Mouse (Mus musculus): ENCODE measurements around the gene Ahctf1. TPM values are rescaled to one million over a fixed set of nuclear protein-coding genes. Genes with fewer than 3 reads are reported as not detected.

Gene Ahctf1
- polyA plus RNA-seq, 1 experiment from 2014 or later, result 8.8 TPM

GRCm38 (mm10) chr1:179807468-179807867 is 4.0 kb upstream of the Ahctf1 start:
- ATAC-seq, result no peak
- Histone ChIP-seq H3K27ac (ENCODE audit: low read depth, low read length) (no peak overlapping the region), H3K4me3 (ENCODE audit: low read depth, low read length) (no peak overlapping the region), H3K9me3 (ENCODE audit: control insufficient read depth) (no peaks in the 10 kb centered on the region), H3K36me3 (ENCODE audit: control insufficient read depth, insufficient read depth) (no peaks in the 10 kb centered on the region), H3K9ac (ENCODE audit: low read depth, low read length) (no peak overlapping the region), H3K4me1 (replicated peaks; ENCODE audit: control insufficient read depth, insufficient read depth, low read length) (no peaks in the 10 kb centered on the region), H3K27me3 (replicated peaks; ENCODE audit: control insufficient read depth, insufficient read depth, low read length) (no peaks in the 10 kb centered on the region), H3K4me2 (replicated peaks; ENCODE audit: low read depth) (no peak overlapping the region)
- TF ChIP-seq CTCF (IDR thresholded peaks at IDR 0.05; ENCODE audit: low read depth), result no peak
- 81% methylated on average over 4 of the region's 4 CpGs for WGBS

- ATAC-seq, result no peak
- H3K9me3 ChIP-seq (ENCODE audit: control insufficient read depth), result no peaks in the 10 kb centered on the region
- H3K27ac ChIP-seq (ENCODE audit: low read depth, low read length), result no peak overlapping the region
- no peak for TF ChIP-seq CTCF (IDR thresholded peaks at IDR 0.05; ENCODE audit: low read depth)
- H3K4me3 ChIP-seq (ENCODE audit: low read depth, low read length), result no peak overlapping the region
- H3K4me1 ChIP-seq (replicated peaks; ENCODE audit: control insufficient read depth, insufficient read depth, low read length), result no peaks in the 10 kb centered on the region
- no peaks in the 10 kb centered on the region for H3K27me3 ChIP-seq (replicated peaks; ENCODE audit: control insufficient read depth, insufficient read depth, low read length)
- no peaks in the 10 kb centered on the region for H3K36me3 ChIP-seq (ENCODE audit: control insufficient read depth, insufficient read depth)
- 69% methylated on average over 5 of the region's 5 CpGs for WGBS
- no peak overlapping the region for H3K9ac ChIP-seq (ENCODE audit: low read depth, low read length)
- no peak overlapping the region for H3K4me2 ChIP-seq (replicated peaks; ENCODE audit: low read depth)
Observed at GRCm38 (mm10) chr1:179805751-179806150, 2.3 kb upstream of the Ahctf1 start.

- Histone ChIP-seq H3K4me3 (ENCODE audit: low read depth, low read length) (peak overlapping the region; percentile 87), H3K4me1 (replicated peaks; ENCODE audit: control insufficient read depth, insufficient read depth, low read length) (no peaks in the 10 kb centered on the region), H3K27me3 (replicated peaks; ENCODE audit: control insufficient read depth, insufficient read depth, low read length) (no peaks in the 10 kb centered on the region), H3K9me3 (ENCODE audit: control insufficient read depth) (no peaks in the 10 kb centered on the region), H3K27ac (ENCODE audit: low read depth, low read length) (peak overlapping the region; percentile 98; the same call in 1 of the 2 replicates), H3K9ac (ENCODE audit: low read depth, low read length) (peak overlapping the region; percentile 17; the same call in 1 of the 2 replicates), H3K36me3 (ENCODE audit: control insufficient read depth, insufficient read depth) (no peaks in the 10 kb centered on the region), H3K4me2 (replicated peaks; ENCODE audit: low read depth) (peak overlapping the region; percentile 84)
- no peak for TF ChIP-seq CTCF (IDR thresholded peaks at IDR 0.05; ENCODE audit: low read depth)
- no peak for ATAC-seq
- WGBS, result 33% methylated on average over 11 of the region's 11 CpGs
Observed at GRCm38 (mm10) chr1:179804140-179804881, 831 bp upstream of the Ahctf1 start.

GRCm38 (mm10) chr1:179802610-179803512 is 619 bp downstream of the Ahctf1 start, which contains the start of gene Gm10518:
TSS of gene Gm10518 (plus strand) at chr1:179803376.
- Histone ChIP-seq H3K27me3 (replicated peaks; ENCODE audit: control insufficient read depth, insufficient read depth, low read length) (no peaks in the 10 kb centered on the region), H3K9ac (ENCODE audit: low read depth, low read length) (peak within 1 kb of the TSS; percentile 97), H3K4me2 (replicated peaks; ENCODE audit: low read depth) (peak within 1 kb of the TSS; percentile 84), H3K36me3 (ENCODE audit: control insufficient read depth, insufficient read depth) (peaks cover 5% of the 10 kb centered on the region), H3K4me3 (ENCODE audit: low read depth, low read length) (peak within 1 kb of the TSS; percentile 87), H3K4me1 (replicated peaks; ENCODE audit: control insufficient read depth, insufficient read depth, low read length) (no peaks in the 10 kb centered on the region), H3K9me3 (ENCODE audit: control insufficient read depth) (no peaks in the 10 kb centered on the region), H3K27ac (ENCODE audit: low read depth, low read length) (peak within 1 kb of the TSS; percentile 98)
- peak; percentile 64 for ATAC-seq
- 1% methylated on average over 80 of the region's 94 CpGs for WGBS
- TF ChIP-seq CTCF (IDR thresholded peaks at IDR 0.05; ENCODE audit: low read depth), result peak; percentile 16; the same call in 1 of the 2 replicates

- Histone ChIP-seq H3K9ac (ENCODE audit: low read depth, low read length) (no peak overlapping the region), H3K4me1 (replicated peaks; ENCODE audit: control insufficient read depth, insufficient read depth, low read length) (no peaks in the 10 kb centered on the region), H3K36me3 (ENCODE audit: control insufficient read depth, insufficient read depth) (peaks cover 33% of the 10 kb centered on the region), H3K27ac (ENCODE audit: low read depth, low read length) (no peak overlapping the region), H3K4me3 (ENCODE audit: low read depth, low read length) (no peak overlapping the region), H3K9me3 (ENCODE audit: control insufficient read depth) (no peaks in the 10 kb centered on the region), H3K27me3 (replicated peaks; ENCODE audit: control insufficient read depth, insufficient read depth, low read length) (no peaks in the 10 kb centered on the region), H3K4me2 (replicated peaks; ENCODE audit: low read depth) (no peak overlapping the region)
- no peak for ATAC-seq
- TF ChIP-seq CTCF (IDR thresholded peaks at IDR 0.05; ENCODE audit: low read depth), result peak; percentile 44
Observed at GRCm38 (mm10) chr1:179798794-179799193, 4.7 kb downstream of the Ahctf1 start.

- peaks cover 47% of the 10 kb centered on the region for H3K36me3 ChIP-seq (ENCODE audit: control insufficient read depth, insufficient read depth)
- TF ChIP-seq CTCF (IDR thresholded peaks at IDR 0.05; ENCODE audit: low read depth), result no peak
- H3K4me1 ChIP-seq (replicated peaks; ENCODE audit: control insufficient read depth, insufficient read depth, low read length), result 0 out of 2 replicates have a peak, but pooled peaks cover 3% of the 10 kb centered on the region
- no peak overlapping the region for H3K4me3 ChIP-seq (ENCODE audit: low read depth, low read length)
- H3K27me3 ChIP-seq (replicated peaks; ENCODE audit: control insufficient read depth, insufficient read depth, low read length), result no peaks in the 10 kb centered on the region
- 77% methylated on average over 4 of the region's 4 CpGs for WGBS
- no peak overlapping the region for H3K4me2 ChIP-seq (replicated peaks; ENCODE audit: low read depth)
- H3K27ac ChIP-seq (ENCODE audit: low read depth, low read length), result no peak overlapping the region
- no peaks in the 10 kb centered on the region for H3K9me3 ChIP-seq (ENCODE audit: control insufficient read depth)
- no peak for ATAC-seq
- H3K9ac ChIP-seq (ENCODE audit: low read depth, low read length), result no peak overlapping the region
Observed at GRCm38 (mm10) chr1:179787281-179787680, 16.2 kb downstream of the Ahctf1 start.

Measured in intestine, postnatal 0 days (tissue).